Mouse (Mus musculus) layer of hippocampus, postnatal 36 days (tissue): ENCODE measurements around the gene Cnih4. TPM values are rescaled to one million over a fixed set of nuclear protein-coding genes. Genes with fewer than 3 reads are reported as not detected.

Source experiments
- DNase-seq, 2 experiments: peaks; one replicate each; pipeline ENCODE4 v3.0.0; 2022
- total RNA-seq, 2 experiments: library from RNA; stranded (reverse); gene quantifications; 2 replicates each; pipeline ENCODE4 v1.2.3; 2021

The Cnih4 gene
- total RNA-seq, 2 experiments from 2014 or later, result 28.7 to 33.1 TPM

DNA sequence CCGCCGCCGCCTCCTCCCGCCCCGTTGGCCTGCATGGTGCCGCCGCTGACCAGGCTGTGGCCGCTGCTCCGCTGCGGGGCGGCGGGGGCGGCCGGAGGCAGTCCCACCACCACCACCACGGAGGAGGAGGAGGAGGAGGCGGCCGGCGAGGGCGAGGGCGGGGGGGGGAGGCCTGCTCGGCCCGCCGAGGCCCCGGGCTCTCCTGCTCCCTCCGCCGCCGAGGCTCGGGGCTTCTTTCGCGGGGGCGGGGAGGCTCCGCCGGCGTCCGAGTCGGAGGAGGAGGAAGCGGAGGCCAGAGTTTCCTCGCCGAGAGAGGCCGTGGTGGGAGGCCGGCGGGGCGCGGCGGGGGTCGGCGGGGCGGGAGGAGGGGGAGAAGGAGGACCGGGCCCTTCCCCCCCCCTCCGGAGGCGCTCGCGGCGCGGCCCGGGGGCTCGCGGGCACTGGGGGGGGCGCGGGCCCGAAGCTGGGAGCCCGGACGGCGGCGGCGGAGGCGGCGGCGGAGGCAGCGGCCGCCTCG, 67.0 kb downstream of the Cnih4 start:
- DNase-seq, result no peak

DNA sequence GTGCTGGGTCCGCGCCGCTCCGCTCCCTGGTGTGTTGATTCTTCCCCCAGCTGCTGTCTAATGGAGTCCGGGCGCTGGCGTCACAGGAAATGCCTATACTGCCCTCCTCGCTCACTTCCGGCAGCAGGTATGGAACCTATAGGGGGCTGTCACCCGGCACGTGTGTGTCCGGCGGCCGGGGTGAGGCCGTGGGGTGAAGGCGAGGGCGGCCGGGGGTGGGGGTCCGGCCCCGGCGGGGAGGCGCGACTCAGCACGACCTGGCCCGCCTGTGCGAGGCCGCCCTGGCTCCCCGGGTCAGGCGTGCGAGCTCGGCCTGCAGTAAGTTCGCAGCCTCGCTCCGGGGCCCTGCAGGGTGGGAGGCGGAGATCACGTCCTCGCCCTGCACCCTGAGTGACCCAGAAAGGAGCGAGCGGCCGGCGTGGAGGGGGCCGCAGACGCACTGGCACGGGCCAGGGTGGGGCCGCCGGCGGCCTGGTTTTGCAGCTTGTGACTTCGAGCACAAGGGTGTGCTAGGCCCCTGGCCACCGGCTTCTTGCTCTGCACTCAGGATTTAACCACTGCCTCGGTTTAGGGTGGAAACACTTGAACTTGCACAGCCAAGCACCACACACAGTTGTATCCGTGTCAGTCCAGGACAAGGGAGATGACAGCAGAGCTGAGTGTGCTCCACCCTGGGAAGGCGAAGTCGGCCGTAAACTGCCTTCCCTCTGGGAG, 67.6 kb downstream of the Cnih4 start, which contains the start of gene Wdr26:
Gene Wdr26, minus strand, starts transcription at position 82 of the 714 bp plus-strand sequence.
- peak; percentile 81 to 83 for DNase-seq

GRCm38 (mm10) chr1:181214296-181215035, 70.0 kb downstream of the Cnih4 start:
- DNase-seq, result no peak

DNA sequence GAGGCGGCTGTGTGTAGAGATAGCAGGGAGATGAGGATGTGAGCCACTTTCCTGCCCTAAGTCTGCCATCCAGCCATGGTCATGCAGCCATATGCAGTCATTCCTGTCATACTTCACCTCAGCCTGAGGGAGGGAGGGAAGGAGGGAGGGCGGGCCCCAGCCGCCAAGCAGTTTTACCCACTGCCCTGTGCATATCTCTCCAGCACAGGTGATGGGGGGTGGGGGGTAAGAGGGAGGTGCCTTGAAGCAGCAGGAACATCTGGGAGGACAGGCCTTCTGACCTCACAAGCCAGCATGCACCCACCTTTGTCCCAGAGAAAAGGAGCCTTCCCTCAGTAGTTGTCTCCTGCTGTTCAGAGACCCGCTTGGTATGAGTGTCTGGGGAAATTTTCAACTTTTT, 71.8 kb downstream of the Cnih4 start:
- no peak for DNase-seq

Other genes starting within 250 kb of the Cnih4 start
- 10 to 100 TPM; 40.4 to 43.2 TPM for gene Pycr2, start 240.4 kb upstream of the Cnih4 start, total RNA-seq
- gene Lefty1, start 209.7 kb upstream of the Cnih4 start, total RNA-seq, result 10 to 100 TPM; 11.8 to 13.9 TPM
- 10 to 100 TPM; 18.1 to 19.6 TPM for gene Tmem63a, start 202.3 kb upstream of the Cnih4 start, total RNA-seq
- gene Ephx1, start 123.8 kb upstream of the Cnih4 start, total RNA-seq, result 10 to 100 TPM; 27.1 to 30.8 TPM
- not detected for gene 9130409I23Rik, start 93.5 kb upstream of the Cnih4 start, total RNA-seq
- gene Nvl, start 489 bp upstream of the Cnih4 start, total RNA-seq, result 10 to 100 TPM; 32.4 to 38.1 TPM
- gene Wdr26, start 67.3 kb downstream of the Cnih4 start, total RNA-seq, result 100 to 1,000 TPM; 119 to 122 TPM
- 10 to 100 TPM; 53.4 to 66.8 TPM for gene Cnih3, start 207.9 kb downstream of the Cnih4 start, total RNA-seq